Mouse (Mus musculus) heart, adult 9 months (tissue): ENCODE measurements around the gene Rpl13a.
"Not testable (repeated sequence)": the region's sequence is repeated elsewhere in the genome, so short reads cannot be mapped to it uniquely, and the experiment has no call there.

Experiments used
- DNase-seq, 2 experiments: peaks; one replicate each; pipeline ENCODE4 v3.0.0; 2022; ENCODE audit warnings: low spot score in 2 of 2

The Rpl13a gene

GRCm38 (mm10) chr7:45118336-45118735 lies 10.2 kb downstream of the Rpl13a start:
- DNase-seq, result no peak

GRCm38 (mm10) chr7:45117566-45117965 lies 11.0 kb downstream of the Rpl13a start:
- no peak for DNase-seq

- DNase-seq, result no peak
Measured at GRCm38 (mm10) chr7:45113476-45113875, 15.1 kb downstream of the Rpl13a start.

- no peak for DNase-seq
Measured at GRCm38 (mm10) chr7:45112529-45112928, 16.0 kb downstream of the Rpl13a start.

- no peak for DNase-seq
Measured at GRCm38 (mm10) chr7:45111940-45112339, 16.6 kb downstream of the Rpl13a start.

- not testable (repeated sequence) for DNase-seq
Measured at GRCm38 (mm10) chr7:45110089-45110488, 18.5 kb downstream of the Rpl13a start.

- DNase-seq, result no peak
Measured at GRCm38 (mm10) chr7:45107052-45107645, 21.4 kb downstream of the Rpl13a start.

- no peak for DNase-seq
Measured at GRCm38 (mm10) chr7:45106441-45106840, 22.1 kb downstream of the Rpl13a start.

GRCm38 (mm10) chr7:45105491-45105890 lies 23.1 kb downstream of the Rpl13a start:
- no peak for DNase-seq

GRCm38 (mm10) chr7:45104941-45105340 lies 23.6 kb downstream of the Rpl13a start:
- DNase-seq, result no peak

GRCm38 (mm10) chr7:45103652-45104180 lies 24.8 kb downstream of the Rpl13a start, which contains the start of gene Fcgrt:
Gene Fcgrt, minus strand, starts transcription at chr7:45103851.
- DNase-seq, result peak; percentile 98 to 99

GRCm38 (mm10) chr7:45102940-45103585 lies 25.5 kb downstream of the Rpl13a start:
- DNase-seq, result peak in 1 of 2 experiments; percentile 74

- no peak for DNase-seq
Measured at GRCm38 (mm10) chr7:45102441-45102840, 26.1 kb downstream of the Rpl13a start.

- no peak for DNase-seq
Measured at GRCm38 (mm10) chr7:45100046-45100445, 28.5 kb downstream of the Rpl13a start.

GRCm38 (mm10) chr7:45098541-45099240 lies 29.9 kb downstream of the Rpl13a start:
- DNase-seq, result no peak

- DNase-seq, result peak in 1 of 2 experiments; percentile 63
Measured at GRCm38 (mm10) chr7:45097479-45097878, 31.1 kb downstream of the Rpl13a start.

- not testable (repeated sequence) for DNase-seq
Measured at GRCm38 (mm10) chr7:45095965-45096364, 32.6 kb downstream of the Rpl13a start.

- peak; percentile 41 to 49 for DNase-seq
Measured at GRCm38 (mm10) chr7:45095367-45095766, 33.2 kb downstream of the Rpl13a start.

GRCm38 (mm10) chr7:45094121-45094520 lies 34.4 kb downstream of the Rpl13a start:
- no peak for DNase-seq

GRCm38 (mm10) chr7:45093516-45093905 lies 35.0 kb downstream of the Rpl13a start:
- no peak for DNase-seq

- no peak for DNase-seq
Measured at GRCm38 (mm10) chr7:45092828-45093515, 35.6 kb downstream of the Rpl13a start.

- peak; percentile 85 to 89 for DNase-seq
Measured at GRCm38 (mm10) chr7:45092048-45092447, 36.5 kb downstream of the Rpl13a start, which contains the start of gene Rcn3. Gene Rcn3, minus strand, starts transcription at chr7:45092221.
